Mouse (Mus musculus) heart, embryonic 15.5 days (tissue): ENCODE measurements at regions not wholly inside any gene's neighbourhood (a gene's known extent, or its start where the extent isn't known, plus 50 kb on each side); places are given as distances from the start of the nearest gene placed in this dataset.

Source experiments
- ATAC-seq: fragments of 200-750 bp; cut with Nextera tagmentation; replicated peaks from 2 replicates; pipeline ENCODE4 v1.8.0; 2017; ENCODE audit warnings: low read depth, moderate TSS enrichment; ENCODE audit not compliant: insufficient number of reproducible peaks, insufficient read depth, low FRiP score
- H3K27ac ChIP-seq: fragments of 300-500 bp; sonication (generic); 2 replicates; pipeline ENCODE4 v1.5.1; 2015; ENCODE audit warnings: mild to moderate bottlenecking, inconsistent platforms
- H3K27me3 ChIP-seq: fragments of 300-500 bp; sonication (generic); 2 replicates; pipeline ENCODE4 v1.6.1; 2015; ENCODE audit warnings: inconsistent platforms
- H3K36me3 ChIP-seq: fragments of 300-500 bp; sonication (generic); 2 replicates; pipeline ENCODE4 v1.6.1; 2015; ENCODE audit warnings: mild to moderate bottlenecking, inconsistent platforms
- H3K4me1 ChIP-seq: fragments of 300-500 bp; sonication (generic); replicated peaks from 2 replicates; pipeline ENCODE4 v1.6.1; 2015; ENCODE audit warnings: inconsistent platforms
- H3K4me2 ChIP-seq: fragments of 300-500 bp; sonication (generic); 2 replicates; pipeline ENCODE4 v1.6.1; 2015; ENCODE audit warnings: inconsistent platforms, mild to moderate bottlenecking, moderate library complexity
- H3K4me3 ChIP-seq: fragments of 300-500 bp; sonication (generic); 2 replicates; pipeline ENCODE4 v1.5.1; 2015; ENCODE audit warnings: mild to moderate bottlenecking, inconsistent platforms
- H3K9ac ChIP-seq: fragments of 300-500 bp; sonication (generic); 2 replicates; pipeline ENCODE4 v1.6.1; 2015; ENCODE audit warnings: mild to moderate bottlenecking, inconsistent platforms
- H3K9me3 ChIP-seq: fragments of 300-500 bp; sonication (generic); replicated peaks from 2 replicates; pipeline ENCODE4 v1.6.1; 2016; ENCODE audit warnings: inconsistent platforms
- WGBS: fragments of 180-500 bp; shearing (Covaris S2); methylation state at CpG from one replicate; pipeline ENCODE4 v1.1.7; 2015; ENCODE audit warnings: mixed read lengths; 5-methylcytosine and 5-hydroxymethylcytosine counted together

- no peak overlapping the region for H3K4me2 ChIP-seq
- WGBS: 72% methylated on average over 3 of the region's 3 CpGs
- no peak for ATAC-seq
These were observed 479.3 kb downstream of the Epm2a start for GRCm38 (mm10) chr10:11822418-11822959.

GRCm38 (mm10) chr10:11841094-11841493 is 497.9 kb downstream of the Epm2a start:
- no peak overlapping the region for H3K27ac ChIP-seq
- no peaks in the 10 kb centered on the region for H3K36me3 ChIP-seq
- ATAC-seq: no peak
- no peaks in the 10 kb centered on the region for H3K9me3 ChIP-seq
- H3K9ac ChIP-seq: no peak overlapping the region
- H3K4me1 ChIP-seq: no peaks in the 10 kb centered on the region
- no peak overlapping the region for H3K4me2 ChIP-seq
- 78% methylated on average over 5 of the region's 5 CpGs for WGBS
- no peaks in the 10 kb centered on the region for H3K27me3 ChIP-seq
- no peak overlapping the region for H3K4me3 ChIP-seq

More at GRCm38 (mm10) chr10:11822418-11822959, 479.3 kb downstream of the Epm2a start:
- H3K36me3 ChIP-seq: no peaks in the 10 kb centered on the region
- H3K4me1 ChIP-seq: no peaks in the 10 kb centered on the region
- H3K9ac ChIP-seq: no peak overlapping the region
- H3K27me3 ChIP-seq: no peaks in the 10 kb centered on the region
- no peak overlapping the region for H3K4me3 ChIP-seq
- no peaks in the 10 kb centered on the region for H3K9me3 ChIP-seq
- no peak overlapping the region for H3K27ac ChIP-seq

- 63% methylated on average over 7 of the region's 7 CpGs for WGBS
- no peak overlapping the region for H3K9ac ChIP-seq
- H3K9me3 ChIP-seq: no peaks in the 10 kb centered on the region
- no peak overlapping the region for H3K4me2 ChIP-seq
- no peak overlapping the region for H3K27ac ChIP-seq
- ATAC-seq: no peak
- no peaks in the 10 kb centered on the region for H3K36me3 ChIP-seq
- no peaks in the 10 kb centered on the region for H3K27me3 ChIP-seq
- no peaks in the 10 kb centered on the region for H3K4me1 ChIP-seq
- H3K4me3 ChIP-seq: no peak overlapping the region
These were observed 498.3 kb downstream of the Epm2a start for GRCm38 (mm10) chr10:11841494-11841893.

GRCm38 (mm10) chr10:11846141-11846540 is 502.9 kb downstream of the Epm2a start:
- no peak overlapping the region for H3K9ac ChIP-seq
- WGBS: 78% methylated on average over 1 of the region's 1 CpGs
- H3K27me3 ChIP-seq: no peaks in the 10 kb centered on the region
- H3K4me1 ChIP-seq: no peaks in the 10 kb centered on the region
- H3K27ac ChIP-seq: no peak overlapping the region
- H3K9me3 ChIP-seq: no peaks in the 10 kb centered on the region
- no peak overlapping the region for H3K4me3 ChIP-seq
- no peaks in the 10 kb centered on the region for H3K36me3 ChIP-seq
- H3K4me2 ChIP-seq: no peak overlapping the region
- no peak for ATAC-seq

DNA sequence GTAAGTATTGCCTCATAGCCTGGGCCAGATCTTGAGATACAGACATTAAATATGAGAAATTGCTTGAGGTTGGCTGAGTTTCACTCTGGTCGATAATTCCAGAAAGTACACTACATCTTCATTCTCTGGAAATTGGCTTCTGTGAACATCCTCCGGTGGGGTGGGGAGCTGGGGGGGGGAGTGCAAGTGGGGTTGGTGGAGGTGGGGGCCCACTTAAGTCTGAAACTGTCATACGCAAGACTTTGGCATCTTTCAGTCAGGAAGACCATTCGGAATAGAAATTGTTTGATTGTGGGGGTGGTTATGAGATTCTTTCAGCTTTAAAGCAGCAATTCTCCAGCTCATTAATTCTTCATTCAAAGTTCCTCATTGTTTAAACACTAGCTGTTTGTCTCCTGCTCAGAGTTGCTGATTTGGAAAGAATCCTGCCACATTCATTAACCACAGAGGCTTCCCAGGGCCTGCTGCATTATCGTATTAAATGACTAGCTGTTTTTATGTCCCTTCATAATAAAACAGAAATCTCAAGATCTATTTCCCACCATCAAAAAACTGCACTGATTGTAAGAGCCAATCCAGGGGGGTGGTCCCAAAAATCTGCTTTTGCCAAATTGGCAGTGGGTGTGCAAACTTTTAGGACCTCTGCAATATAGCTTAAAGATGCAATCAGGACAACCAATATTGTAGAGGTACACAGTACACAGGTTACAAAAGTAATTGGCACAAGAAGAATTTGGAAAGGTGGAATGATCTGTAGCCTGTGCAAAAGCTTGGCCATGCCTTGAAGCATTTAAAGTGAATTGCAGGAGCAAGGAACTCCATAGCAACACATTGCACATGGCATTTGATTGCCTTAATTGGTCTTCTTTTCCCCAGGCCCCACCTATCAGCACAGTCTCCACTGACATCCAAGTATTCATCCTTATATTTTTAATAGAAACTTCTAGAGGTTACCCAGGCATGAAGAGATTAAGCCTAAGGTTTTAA is 532.2 kb downstream of the Epm2a start:
- Histone ChIP-seq H3K36me3 (no peaks in the 10 kb centered on the region), H3K4me2 (no peak overlapping the region), H3K9ac (no peak overlapping the region), H3K4me3 (no peak overlapping the region), H3K9me3 (no peaks in the 10 kb centered on the region), H3K27me3 (no peaks in the 10 kb centered on the region), H3K4me1 (no peaks in the 10 kb centered on the region), H3K27ac (no peak overlapping the region)
- ATAC-seq: no peak
- 77% methylated on average over 5 of the region's 5 CpGs for WGBS

DNA sequence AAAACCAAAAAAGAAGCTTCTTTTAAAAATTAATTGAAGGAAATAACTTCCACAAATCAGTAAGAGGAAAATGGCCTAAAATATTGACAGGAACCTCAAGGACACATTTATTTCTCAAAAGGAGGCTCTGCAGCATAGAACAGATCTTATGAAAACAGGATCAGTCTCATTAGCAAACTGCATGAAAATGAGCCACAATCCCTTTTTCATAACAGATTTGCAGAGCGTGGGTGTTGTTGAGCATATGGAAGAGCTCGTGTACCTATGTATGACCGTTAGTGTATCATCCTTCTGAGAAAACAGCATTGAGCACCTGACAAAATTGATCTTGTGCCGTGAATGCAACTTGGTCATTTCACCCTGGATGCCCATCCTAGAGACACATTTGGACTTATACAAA is 543.0 kb downstream of the Epm2a start:
- Histone ChIP-seq H3K27ac (no peak overlapping the region), H3K4me1 (no peaks in the 10 kb centered on the region), H3K9me3 (no peaks in the 10 kb centered on the region), H3K27me3 (no peaks in the 10 kb centered on the region), H3K36me3 (no peaks in the 10 kb centered on the region), H3K9ac (no peak overlapping the region), H3K4me2 (no peak overlapping the region), H3K4me3 (no peak overlapping the region)
- WGBS: 85% methylated on average over 4 of the region's 4 CpGs
- ATAC-seq: no peak

DNA sequence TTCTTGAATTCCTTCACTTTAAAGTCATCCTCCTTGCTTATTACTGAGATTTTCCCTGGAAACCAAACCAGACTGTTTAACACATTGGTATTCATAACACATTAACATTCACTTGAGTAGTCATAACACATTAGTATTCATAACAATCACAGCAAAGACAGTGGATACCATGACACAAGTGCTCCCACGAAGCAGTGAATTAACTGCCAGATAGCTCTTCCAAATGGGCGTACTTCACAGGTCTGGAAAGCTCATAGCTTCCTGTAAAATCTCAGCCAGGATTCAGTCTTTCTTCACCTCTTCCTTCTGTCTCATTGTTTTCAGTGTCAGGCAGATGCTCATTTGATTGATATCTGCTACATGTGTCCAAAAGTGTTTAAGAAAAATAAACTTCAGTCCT is 545.7 kb downstream of the Epm2a start:
- Histone ChIP-seq H3K9me3 (no peaks in the 10 kb centered on the region), H3K4me1 (no peaks in the 10 kb centered on the region), H3K36me3 (no peaks in the 10 kb centered on the region), H3K27ac (no peak overlapping the region), H3K4me3 (no peak overlapping the region), H3K27me3 (no peaks in the 10 kb centered on the region), H3K4me2 (no peak overlapping the region), H3K9ac (no peak overlapping the region)
- WGBS: 64% methylated on average over 2 of the region's 2 CpGs
- ATAC-seq: no peak

- Histone ChIP-seq H3K4me1 (no peaks in the 10 kb centered on the region), H3K4me2 (no peak overlapping the region), H3K36me3 (no peaks in the 10 kb centered on the region), H3K4me3 (no peak overlapping the region), H3K9ac (no peak overlapping the region), H3K9me3 (no peaks in the 10 kb centered on the region), H3K27ac (no peak overlapping the region), H3K27me3 (no peaks in the 10 kb centered on the region)
- WGBS: 76% methylated on average over 3 of the region's 3 CpGs
- no peak for ATAC-seq
These were observed 578.9 kb downstream of the Epm2a start for GRCm38 (mm10) chr10:11922132-11922531.

DNA sequence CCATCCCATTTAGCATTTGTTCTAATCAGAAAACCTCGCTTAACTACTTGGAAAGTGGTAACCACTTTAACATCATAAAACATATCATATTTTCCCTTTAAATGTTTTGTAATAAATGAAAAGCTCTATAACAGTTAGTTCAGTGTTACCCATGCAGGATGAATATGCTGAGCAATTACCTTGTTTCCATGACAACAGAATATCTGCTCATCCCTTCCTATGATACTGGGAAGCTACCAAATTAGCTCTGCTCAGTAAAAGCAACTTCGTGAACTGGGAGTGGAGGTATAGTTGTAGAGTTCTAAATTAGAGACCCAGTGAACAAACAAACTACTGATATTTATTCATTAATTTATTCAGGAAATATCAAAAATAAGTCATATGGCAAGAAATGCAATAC is 595.0 kb downstream of the Epm2a start:
- no peaks in the 10 kb centered on the region for H3K4me1 ChIP-seq
- H3K27ac ChIP-seq: no peak overlapping the region
- 80% methylated on average over 2 of the region's 2 CpGs for WGBS
- ATAC-seq: no peak
- no peaks in the 10 kb centered on the region for H3K27me3 ChIP-seq
- no peaks in the 10 kb centered on the region for H3K36me3 ChIP-seq
- H3K9me3 ChIP-seq: no peaks in the 10 kb centered on the region
- H3K4me2 ChIP-seq: no peak overlapping the region
- no peak overlapping the region for H3K9ac ChIP-seq
- H3K4me3 ChIP-seq: no peak overlapping the region

- H3K4me1 ChIP-seq: no peaks in the 10 kb centered on the region
- ATAC-seq: no peak
- no peaks in the 10 kb centered on the region for H3K36me3 ChIP-seq
- no peak overlapping the region for H3K27ac ChIP-seq
- no peaks in the 10 kb centered on the region for H3K9me3 ChIP-seq
- 78% methylated on average over 2 of the region's 2 CpGs for WGBS
- no peak overlapping the region for H3K4me3 ChIP-seq
- H3K27me3 ChIP-seq: no peaks in the 10 kb centered on the region
- H3K9ac ChIP-seq: no peak overlapping the region
- H3K4me2 ChIP-seq: no peak overlapping the region
These were observed 599.6 kb downstream of the Epm2a start for GRCm38 (mm10) chr10:11942772-11943171.

DNA sequence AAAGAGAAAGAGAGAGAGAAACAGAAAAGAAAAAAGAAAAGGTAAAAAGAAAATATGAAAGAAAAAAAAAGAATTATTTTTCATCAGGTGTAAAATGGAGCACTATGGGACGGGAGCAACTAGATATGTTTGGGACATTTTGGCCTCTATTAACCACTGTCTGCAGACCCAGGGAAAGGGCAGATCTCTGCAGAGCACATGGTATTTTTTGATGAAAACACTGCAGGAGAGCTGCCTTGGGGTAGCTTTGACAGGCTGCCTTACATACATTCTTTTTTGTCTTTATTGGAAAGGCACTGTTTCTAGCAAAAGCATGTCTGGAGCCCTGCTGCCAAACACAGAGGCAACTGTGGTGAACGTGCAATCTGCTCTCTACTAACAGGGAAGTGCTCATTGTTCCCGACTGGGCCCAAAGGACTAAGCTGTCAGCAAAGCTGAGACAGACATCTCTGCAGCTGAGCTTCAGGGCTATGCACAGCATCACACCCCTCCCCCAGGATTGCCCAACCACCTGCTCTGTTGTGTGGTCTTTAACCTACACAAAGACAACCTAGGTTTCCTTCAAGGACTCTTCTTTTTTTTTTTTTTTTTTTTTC is 617.2 kb downstream of the Epm2a start:
- ATAC-seq: no peak
- Histone ChIP-seq H3K9ac (no peak overlapping the region), H3K9me3 (no peaks in the 10 kb centered on the region), H3K36me3 (no peaks in the 10 kb centered on the region), H3K27me3 (no peaks in the 10 kb centered on the region), H3K4me1 (no peaks in the 10 kb centered on the region), H3K4me3 (no peak overlapping the region), H3K27ac (no peak overlapping the region), H3K4me2 (no peak overlapping the region)
- 31% methylated on average over 3 of the region's 3 CpGs for WGBS
